Mouse (Mus musculus): ENCODE data around the gene Sfxn3. TPM values are rescaled to one million over a fixed set of nuclear protein-coding genes. Genes with fewer than 3 reads are reported as not detected.

Gene Sfxn3
- 32.1 and 32.6 TPM in 2 replicates for polyA plus RNA-seq (2016; fragmentation: Nextera tagmentation; extraction: Ambion mirVana)

GRCm38 (mm10) chr19:45047417-45047934 lies at the start of gene Sfxn3:
TSS of gene Sfxn3 (plus strand) at chr19:45047503.
- peak within 1 kb of the TSS; percentile 60 for H3K4me2 ChIP-seq (replicated peaks)
- H3K4me3 ChIP-seq = peak within 1 kb of the TSS; percentile 48
- 0 out of 2 replicates have a peak, but pooled peaks cover 6% of the 10 kb centered on the region for H3K36me3 ChIP-seq
- H3K9ac ChIP-seq (replicated peaks) = peak within 1 kb of the TSS; percentile 63
- H3K27me3 ChIP-seq = peaks cover 35% of the 10 kb centered on the region
- WGBS = 1% methylated on average over 26 of the region's 26 CpGs
- peak within 1 kb of the TSS; percentile 75 for H3K27ac ChIP-seq (replicated peaks)
- peaks cover 32% of the 10 kb centered on the region for H3K4me1 ChIP-seq
- ATAC-seq (ENCODE audit: low FRiP score, low read depth) = peak; percentile 82
- H3K9me3 ChIP-seq = no peaks in the 10 kb centered on the region

GRCm38 (mm10) chr19:44997786-44998185 lies 49.5 kb upstream of the Sfxn3 start:
- Histone ChIP-seq H3K36me3 (peaks cover 71% of the 10 kb centered on the region), H3K4me2 (replicated peaks) (no peak overlapping the region)

GRCm38 (mm10) chr19:44999647-45000046 lies 47.7 kb upstream of the Sfxn3 start:
- H3K27me3 ChIP-seq = no peaks in the 10 kb centered on the region
- 89% methylated on average over 8 of the region's 8 CpGs for WGBS
- H3K9me3 ChIP-seq = no peaks in the 10 kb centered on the region
- no peak overlapping the region for H3K9ac ChIP-seq (replicated peaks)
- peaks cover 79% of the 10 kb centered on the region for H3K36me3 ChIP-seq
- ATAC-seq (ENCODE audit: low FRiP score, low read depth) = no peak
- H3K4me2 ChIP-seq (replicated peaks) = no peak overlapping the region
- no peaks in the 10 kb centered on the region; the same call in 1 of the 2 replicates for H3K4me1 ChIP-seq
- no peak overlapping the region for H3K4me3 ChIP-seq
- H3K27ac ChIP-seq (replicated peaks) = no peak overlapping the region

More at GRCm38 (mm10) chr19:44997786-44998185, 49.5 kb upstream of the Sfxn3 start:
- Histone ChIP-seq H3K27me3 (no peaks in the 10 kb centered on the region), H3K4me3 (no peak overlapping the region), H3K4me1 (no peaks in the 10 kb centered on the region), H3K27ac (replicated peaks) (no peak overlapping the region), H3K9ac (replicated peaks) (no peak overlapping the region), H3K9me3 (no peaks in the 10 kb centered on the region)
- 87% methylated on average over 11 of the region's 11 CpGs for WGBS
- no peak for ATAC-seq (ENCODE audit: low FRiP score, low read depth)

GRCm38 (mm10) chr19:45002301-45002700 lies 45.0 kb upstream of the Sfxn3 start:
- WGBS = 64% methylated on average over 3 of the region's 3 CpGs
- peaks cover 69% of the 10 kb centered on the region for H3K36me3 ChIP-seq

GRCm38 (mm10) chr19:45003740-45004516 lies 43.4 kb upstream of the Sfxn3 start:
- peaks cover 60% of the 10 kb centered on the region for H3K36me3 ChIP-seq

More at GRCm38 (mm10) chr19:45002301-45002700, 45.0 kb upstream of the Sfxn3 start:
- H3K27ac ChIP-seq (replicated peaks) = no peak overlapping the region
- H3K27me3 ChIP-seq = no peaks in the 10 kb centered on the region
- no peak overlapping the region for H3K4me3 ChIP-seq
- H3K4me2 ChIP-seq (replicated peaks) = no peak overlapping the region
- peaks cover 17% of the 10 kb centered on the region for H3K4me1 ChIP-seq
- no peak for ATAC-seq (ENCODE audit: low FRiP score, low read depth)
- no peak overlapping the region for H3K9ac ChIP-seq (replicated peaks)
- H3K9me3 ChIP-seq = no peaks in the 10 kb centered on the region

GRCm38 (mm10) chr19:45005444-45005843 lies 41.9 kb upstream of the Sfxn3 start, which contains the start of gene Twnk:
TSS of gene Twnk (plus strand) at chr19:45005663.
- WGBS = 9% methylated on average over 16 of the region's 16 CpGs
- no peak for ATAC-seq (ENCODE audit: low FRiP score, low read depth)

More at GRCm38 (mm10) chr19:45003740-45004516, 43.4 kb upstream of the Sfxn3 start:
- Histone ChIP-seq H3K4me3 (no peak overlapping the region), H3K9ac (replicated peaks) (no peak overlapping the region), H3K9me3 (no peaks in the 10 kb centered on the region), H3K4me2 (replicated peaks) (no peak overlapping the region), H3K27me3 (no peaks in the 10 kb centered on the region), H3K27ac (replicated peaks) (no peak overlapping the region), H3K4me1 (peaks cover 22% of the 10 kb centered on the region)
- no peak for ATAC-seq (ENCODE audit: low FRiP score, low read depth)
- WGBS = 86% methylated on average over 7 of the region's 7 CpGs

GRCm38 (mm10) chr19:45005957-45006712 lies 41.2 kb upstream of the Sfxn3 start, which contains the start of gene Mrpl43:
TSS of gene Mrpl43 (minus strand) at chr19:45006442.
- peaks cover 22% of the 10 kb centered on the region for H3K4me1 ChIP-seq
- peak within 1 kb of the TSS; percentile 97 for H3K4me3 ChIP-seq
- ATAC-seq (ENCODE audit: low FRiP score, low read depth) = peak; percentile 93
- no peaks in the 10 kb centered on the region for H3K9me3 ChIP-seq
- H3K27me3 ChIP-seq = no peaks in the 10 kb centered on the region
- H3K9ac ChIP-seq (replicated peaks) = peak within 1 kb of the TSS; percentile 84
- H3K36me3 ChIP-seq = peaks cover 57% of the 10 kb centered on the region
- H3K4me2 ChIP-seq (replicated peaks) = peak within 1 kb of the TSS; percentile 88
- WGBS = under 1% methylated on average over 82 of the region's 82 CpGs
- H3K27ac ChIP-seq (replicated peaks) = peak within 1 kb of the TSS; percentile 77

More at GRCm38 (mm10) chr19:45005444-45005843, 41.9 kb upstream of the Sfxn3 start, which contains the start of gene Twnk:
- Histone ChIP-seq H3K4me3 (peak within 1 kb of the TSS; percentile 97), H3K36me3 (peaks cover 57% of the 10 kb centered on the region), H3K9me3 (no peaks in the 10 kb centered on the region), H3K27me3 (no peaks in the 10 kb centered on the region), H3K4me1 (peaks cover 22% of the 10 kb centered on the region), H3K9ac (replicated peaks) (peak within 1 kb of the TSS; percentile 84), H3K4me2 (replicated peaks) (peak within 1 kb of the TSS; percentile 88), H3K27ac (replicated peaks) (peak within 1 kb of the TSS; percentile 77)

- H3K27me3 ChIP-seq = no peaks in the 10 kb centered on the region
- peak overlapping the region; percentile 77 for H3K27ac ChIP-seq (replicated peaks)
- peak overlapping the region; percentile 84 for H3K9ac ChIP-seq (replicated peaks)
- peaks cover 57% of the 10 kb centered on the region for H3K36me3 ChIP-seq
- H3K4me1 ChIP-seq = peaks cover 22% of the 10 kb centered on the region
- peak overlapping the region; percentile 97 for H3K4me3 ChIP-seq
- ATAC-seq (ENCODE audit: low FRiP score, low read depth) = no peak
- H3K4me2 ChIP-seq (replicated peaks) = peak overlapping the region; percentile 88
- no peaks in the 10 kb centered on the region for H3K9me3 ChIP-seq
- 46% methylated on average over 17 of the region's 17 CpGs for whole genome bisulfite sequencing
Observed at GRCm38 (mm10) chr19:45007021-45007420, 40.3 kb upstream of the Sfxn3 start.

GRCm38 (mm10) chr19:45007425-45008191 lies 39.7 kb upstream of the Sfxn3 start:
- Histone ChIP-seq H3K9me3 (no peaks in the 10 kb centered on the region), H3K4me3 (peak overlapping the region; percentile 97), H3K4me1 (peaks cover 27% of the 10 kb centered on the region), H3K27ac (replicated peaks) (no peak overlapping the region), H3K36me3 (peaks cover 54% of the 10 kb centered on the region), H3K27me3 (no peaks in the 10 kb centered on the region), H3K9ac (replicated peaks) (peak overlapping the region; percentile 84; the same call in 1 of the 2 replicates), H3K4me2 (replicated peaks) (peak overlapping the region; percentile 88)
- 94% methylated on average over 20 of the region's 20 CpGs for WGBS
- ATAC-seq (ENCODE audit: low FRiP score, low read depth) = no peak

GRCm38 (mm10) chr19:45010646-45011045 lies 36.7 kb upstream of the Sfxn3 start:
- 90% methylated on average over 4 of the region's 4 CpGs for WGBS
- Histone ChIP-seq H3K9ac (replicated peaks) (no peak overlapping the region), H3K9me3 (no peaks in the 10 kb centered on the region), H3K36me3 (peaks cover 34% of the 10 kb centered on the region), H3K27ac (replicated peaks) (no peak overlapping the region), H3K4me3 (no peak overlapping the region), H3K4me2 (replicated peaks) (no peak overlapping the region), H3K27me3 (peaks cover 5% of the 10 kb centered on the region; the same call in 1 of the 2 replicates), H3K4me1 (peaks cover 39% of the 10 kb centered on the region)
- no peak for ATAC-seq (ENCODE audit: low FRiP score, low read depth)

GRCm38 (mm10) chr19:45012219-45012618 lies 35.1 kb upstream of the Sfxn3 start:
- no peak for ATAC-seq (ENCODE audit: low FRiP score, low read depth)
- Histone ChIP-seq H3K27ac (replicated peaks) (peak overlapping the region; percentile 63), H3K9me3 (no peaks in the 10 kb centered on the region), H3K9ac (replicated peaks) (no peak overlapping the region), H3K4me3 (no peak overlapping the region), H3K4me2 (replicated peaks) (no peak overlapping the region), H3K27me3 (peaks cover 5% of the 10 kb centered on the region; the same call in 1 of the 2 replicates), H3K4me1 (peaks cover 45% of the 10 kb centered on the region), H3K36me3 (peaks cover 34% of the 10 kb centered on the region)
- 87% methylated on average over 8 of the region's 8 CpGs for WGBS

Data from midbrain, embryonic 12.5 days (tissue).